Mouse (Mus musculus): ENCODE results near the gene Slc28a1.

DNA sequence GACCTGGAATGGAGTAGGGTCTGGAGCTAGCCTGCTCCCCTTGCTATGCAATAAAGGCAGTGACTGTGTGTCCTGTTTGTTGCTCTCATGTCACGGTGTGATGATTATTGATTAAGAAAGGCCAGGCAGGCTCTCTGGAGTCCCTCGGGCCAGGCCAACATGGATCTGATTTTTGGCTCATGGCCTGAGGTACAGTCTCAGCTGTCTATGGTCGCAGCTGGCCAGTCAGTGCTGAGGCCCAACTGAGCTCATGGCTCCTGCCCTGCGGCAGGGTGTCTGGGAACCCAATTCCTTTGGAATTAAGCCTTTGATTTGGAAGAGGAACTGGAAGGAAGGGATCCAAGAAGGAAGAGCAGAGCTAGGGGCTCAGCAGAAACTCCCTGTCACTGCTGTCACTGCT, 9.1 kb upstream of the Slc28a1 start:
- TF ChIP-seq CTCF (IDR thresholded peaks at IDR 0.05; ENCODE audit: low read depth, low read length), result no peak
- TF ChIP-seq POLR2A (IDR thresholded peaks at IDR 0.05; ENCODE audit: extremely low read depth, insufficient read depth, low read length), result no peak
